Mouse (Mus musculus): ENCODE results near the gene Dlx3. TPM values are rescaled to one million over a fixed set of nuclear protein-coding genes. Genes with fewer than 3 reads are reported as not detected.

Dlx3 gene
- polyA plus RNA-seq, 1 experiment = 0.33 TPM

DNA sequence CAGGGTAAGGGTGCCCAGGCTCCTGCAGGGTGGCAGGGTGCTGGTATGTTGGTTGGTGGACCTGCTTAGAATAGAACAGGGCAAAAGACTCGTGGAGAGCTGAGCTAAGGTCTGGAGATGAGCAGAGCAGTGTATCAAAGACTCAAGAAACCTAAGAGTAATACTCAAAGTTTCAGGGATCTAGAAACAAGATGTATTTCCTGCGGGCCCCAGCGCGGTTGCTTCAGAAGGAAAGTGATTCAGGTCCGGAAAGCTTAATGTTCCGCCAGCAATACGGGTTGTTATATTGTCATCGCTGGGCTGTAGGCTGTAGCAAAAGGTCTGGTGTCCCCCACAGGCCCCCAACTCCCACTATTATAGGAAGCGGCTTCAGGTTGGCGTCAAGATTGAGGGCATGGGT, 22.3 kb downstream of the Dlx3 start:
- 24% methylated on average over 10 of the region's 10 CpGs for WGBS
- H3K27me3 ChIP-seq (ENCODE audit: control insufficient read depth, insufficient read depth, low read length) = peaks cover 78% of the 10 kb centered on the region
- TF ChIP-seq POLR2A (IDR thresholded peaks at IDR 0.05; ENCODE audit: low read depth, low read length) = no peak
- TF ChIP-seq CTCF (IDR thresholded peaks at IDR 0.05; ENCODE audit: extremely low read depth, insufficient read length, insufficient replicate concordance, low read depth, low read length) = no peak

GRCm38 (mm10) chr11:95142980-95143575, 23.2 kb downstream of the Dlx3 start:
- TF ChIP-seq CTCF (IDR thresholded peaks at IDR 0.05; ENCODE audit: extremely low read depth, insufficient read length, insufficient replicate concordance, low read depth, low read length) (no peak), POLR2A (IDR thresholded peaks at IDR 0.05; ENCODE audit: low read depth, low read length) (no peak)
- H3K27ac ChIP-seq (ENCODE audit: insufficient read depth, low read depth, low read length) = no peak overlapping the region
- peaks cover 11% of the 10 kb centered on the region for H3K4me1 ChIP-seq (ENCODE audit: control insufficient read depth, insufficient read depth, insufficient read length, low read length)
- H3K4me3 ChIP-seq (ENCODE audit: low read depth, low read length) = no peak overlapping the region
- peaks cover 76% of the 10 kb centered on the region for H3K27me3 ChIP-seq (ENCODE audit: control insufficient read depth, insufficient read depth, low read length)
- 4% methylated on average over 39 of the region's 39 CpGs for WGBS
- no peaks in the 10 kb centered on the region for H3K36me3 ChIP-seq (ENCODE audit: control insufficient read depth, insufficient read depth, low read length)

More for the DNA sequence above, 22.3 kb downstream of the Dlx3 start:
- Histone ChIP-seq H3K4me1 (ENCODE audit: control insufficient read depth, insufficient read depth, insufficient read length, low read length) (peaks cover 11% of the 10 kb centered on the region), H3K4me3 (ENCODE audit: low read depth, low read length) (no peak overlapping the region), H3K27ac (ENCODE audit: insufficient read depth, low read depth, low read length) (no peak overlapping the region), H3K36me3 (ENCODE audit: control insufficient read depth, insufficient read depth, low read length) (no peaks in the 10 kb centered on the region)

- Histone ChIP-seq H3K4me1 (ENCODE audit: control insufficient read depth, insufficient read depth, insufficient read length, low read length) (peaks cover 11% of the 10 kb centered on the region), H3K27me3 (ENCODE audit: control insufficient read depth, insufficient read depth, low read length) (peaks cover 76% of the 10 kb centered on the region), H3K4me3 (ENCODE audit: low read depth, low read length) (no peak overlapping the region), H3K27ac (ENCODE audit: insufficient read depth, low read depth, low read length) (no peak overlapping the region), H3K36me3 (ENCODE audit: control insufficient read depth, insufficient read depth, low read length) (no peaks in the 10 kb centered on the region)
- 12% methylated on average over 4 of the region's 4 CpGs for WGBS
- TF ChIP-seq CTCF (IDR thresholded peaks at IDR 0.05; ENCODE audit: extremely low read depth, insufficient read length, insufficient replicate concordance, low read depth, low read length) (no peak), POLR2A (IDR thresholded peaks at IDR 0.05; ENCODE audit: low read depth, low read length) (no peak)
Measured at GRCm38 (mm10) chr11:95143663-95144062, 23.7 kb downstream of the Dlx3 start.

GRCm38 (mm10) chr11:95144091-95144945, 24.4 kb downstream of the Dlx3 start:
- peaks cover 11% of the 10 kb centered on the region for H3K4me1 ChIP-seq (ENCODE audit: control insufficient read depth, insufficient read depth, insufficient read length, low read length)
- H3K27ac ChIP-seq (ENCODE audit: insufficient read depth, low read depth, low read length) = no peak overlapping the region
- H3K4me3 ChIP-seq (ENCODE audit: low read depth, low read length) = peak overlapping the region; percentile 56
- TF ChIP-seq POLR2A (IDR thresholded peaks at IDR 0.05; ENCODE audit: low read depth, low read length) = no peak
- TF ChIP-seq CTCF (IDR thresholded peaks at IDR 0.05; ENCODE audit: extremely low read depth, insufficient read length, insufficient replicate concordance, low read depth, low read length) = no peak
- H3K36me3 ChIP-seq (ENCODE audit: control insufficient read depth, insufficient read depth, low read length) = no peaks in the 10 kb centered on the region
- peaks cover 76% of the 10 kb centered on the region for H3K27me3 ChIP-seq (ENCODE audit: control insufficient read depth, insufficient read depth, low read length)
- 19% methylated on average over 9 of the region's 9 CpGs for WGBS

- peak overlapping the region; percentile 56 for H3K4me3 ChIP-seq (ENCODE audit: low read depth, low read length)
- no peak for TF ChIP-seq CTCF (IDR thresholded peaks at IDR 0.05; ENCODE audit: extremely low read depth, insufficient read length, insufficient replicate concordance, low read depth, low read length)
- no peak for TF ChIP-seq POLR2A (IDR thresholded peaks at IDR 0.05; ENCODE audit: low read depth, low read length)
- H3K27me3 ChIP-seq (ENCODE audit: control insufficient read depth, insufficient read depth, low read length) = peaks cover 78% of the 10 kb centered on the region
- no peak overlapping the region for H3K27ac ChIP-seq (ENCODE audit: insufficient read depth, low read depth, low read length)
- H3K36me3 ChIP-seq (ENCODE audit: control insufficient read depth, insufficient read depth, low read length) = no peaks in the 10 kb centered on the region
- peaks cover 11% of the 10 kb centered on the region for H3K4me1 ChIP-seq (ENCODE audit: control insufficient read depth, insufficient read depth, insufficient read length, low read length)
- 1% methylated on average over 34 of the region's 34 CpGs for WGBS
Measured at GRCm38 (mm10) chr11:95144946-95145483, 25.1 kb downstream of the Dlx3 start.

- no peaks in the 10 kb centered on the region for H3K36me3 ChIP-seq (ENCODE audit: control insufficient read depth, insufficient read depth, low read length)
- H3K4me3 ChIP-seq (ENCODE audit: low read depth, low read length) = peak within 1 kb of the TSS; percentile 56
- H3K27ac ChIP-seq (ENCODE audit: insufficient read depth, low read depth, low read length) = no peak within 1 kb of the TSS
- H3K27me3 ChIP-seq (ENCODE audit: control insufficient read depth, insufficient read depth, low read length) = peaks cover 81% of the 10 kb centered on the region
- WGBS = 1% methylated on average over 48 of the region's 48 CpGs
- H3K4me1 ChIP-seq (ENCODE audit: control insufficient read depth, insufficient read depth, insufficient read length, low read length) = peaks cover 11% of the 10 kb centered on the region
- TF ChIP-seq CTCF (IDR thresholded peaks at IDR 0.05; ENCODE audit: extremely low read depth, insufficient read length, insufficient replicate concordance, low read depth, low read length) = no peak
- no peak for TF ChIP-seq POLR2A (IDR thresholded peaks at IDR 0.05; ENCODE audit: low read depth, low read length)
Measured at GRCm38 (mm10) chr11:95145851-95146403, 26.0 kb downstream of the Dlx3 start, which contains the start of gene Dlx4. Gene Dlx4 (minus strand): TSS chr11:95146263.
